Mouse (Mus musculus) right cerebral cortex, postnatal 36 days (tissue): ENCODE measurements at regions not wholly inside any gene's neighbourhood (a gene's known extent, or its start where the extent isn't known, plus 50 kb on each side); places are given as distances from the start of the nearest gene placed in this dataset.

Source experiments
- DNase-seq, 2 experiments: peaks; one replicate each; pipeline ENCODE4 v3.0.0; 2022; ENCODE audit warnings: low spot score in 2 of 2, mixed read lengths in 1 of 2

GRCm38 (mm10) chr19:21337201-21337600 is 65.1 kb downstream of the Zfand5 start:
- no peak for DNase-seq

- peak in 1 of 2 experiments; percentile 8 for DNase-seq
These were observed 68.5 kb downstream of the Zfand5 start for GRCm38 (mm10) chr19:21340563-21340962.
